Mouse (Mus musculus) stomach, postnatal 0 days (tissue): ENCODE measurements around the gene Rxfp2.

Source experiments
- CTCF ChIP-seq: IDR thresholded peaks from 2 replicates; pipeline ENCODE4 v1.5.1; 2016; ENCODE audit warnings: antibody characterized with exemption, low read depth, mild to moderate bottlenecking, moderate library complexity
- EP300 ChIP-seq: optimal IDR thresholded peaks from 2 replicates; pipeline ENCODE3; 2016; ENCODE audit warnings: antibody characterized with exemption

- TF ChIP-seq CTCF, result no peak
- no peak for TF ChIP-seq EP300
These were observed 111.7 kb downstream of the Rxfp2 start for GRCm38 (mm10) chr5:150130144-150130543.
